8 mouse cellular contexts compared by ENCODE assay signal in the genomic region with DNA sequence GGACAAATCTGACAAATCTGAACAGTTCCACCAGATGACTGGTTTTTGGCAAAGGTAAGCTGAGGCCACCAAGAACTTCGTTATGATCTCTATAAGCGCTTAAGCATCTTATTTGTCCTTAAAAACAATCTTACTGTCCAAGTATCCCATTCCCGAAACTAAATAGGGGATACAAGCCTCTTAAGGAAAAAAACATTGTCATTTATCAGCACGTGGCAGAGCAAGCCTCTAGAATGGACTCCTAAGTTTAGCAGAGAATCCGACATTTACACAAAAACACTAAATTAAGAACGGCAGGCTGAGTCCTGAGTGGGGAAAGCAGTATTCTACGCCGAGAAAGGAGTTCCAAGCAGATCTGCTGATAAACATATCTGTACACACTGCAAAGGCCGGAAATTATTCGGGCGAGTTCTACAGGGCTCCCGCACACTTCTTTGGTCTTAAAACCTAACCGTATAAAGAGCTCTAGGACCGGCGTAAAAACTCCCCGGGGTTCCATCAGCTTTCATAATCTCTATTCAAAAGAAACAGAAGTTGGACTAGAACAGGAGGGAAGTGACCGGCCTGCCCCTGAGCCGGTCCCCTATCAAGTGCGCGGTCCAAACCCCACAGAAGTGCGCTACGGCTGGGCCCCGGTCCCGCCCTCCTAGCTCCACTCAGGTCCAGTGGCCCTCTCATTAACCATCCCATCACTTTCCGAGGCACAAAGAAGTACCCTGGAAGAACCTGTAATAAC. TPM values are rescaled to one million over a fixed set of nuclear protein-coding genes. Genes with fewer than 3 reads are reported as not detected.
A peak's percentile ranks its signal among the peaks of the same experiment; 100 is the strongest.
DNase-seq lines count a peak whose midpoint lies in the region; ATAC-seq and TF ChIP-seq lines count a peak whose summit lies in the region.

No protein-coding gene starts in this region.

- no peak for TF ChIP-seq CTCF in lung, adult 2 months (IDR thresholded peaks at IDR 0.05; ENCODE audit: insufficient read depth, low read length)
- TF ChIP-seq CTCF in stomach, postnatal 0 days (IDR thresholded peaks at IDR 0.05; ENCODE audit: low read depth), result no peak

- TF ChIP-seq EP300 in stomach, postnatal 0 days (optimal IDR thresholded peaks at IDR 0.05), result no peak

- peak overlapping the region; percentile 97 for H3K4me2 ChIP-seq in embryonic facial prominence, embryonic 11.5 days (ENCODE audit: low read depth, low read length)
- H3K4me2 ChIP-seq in stomach, postnatal 0 days (replicated peaks; ENCODE audit: low read depth), result peak overlapping the region; percentile 91

- no peak for TF ChIP-seq POLR2A in lung, adult 2 months (IDR thresholded peaks at IDR 0.05; ENCODE audit: borderline replicate concordance, extremely low read depth, low read depth, low read length)

- H3K9ac ChIP-seq in embryonic facial prominence, embryonic 11.5 days (replicated peaks; ENCODE audit: low read length), result peak overlapping the region; percentile 27
- peak overlapping the region; percentile 88 for H3K9ac ChIP-seq in stomach, postnatal 0 days (ENCODE audit: low read length)

- no peaks in the 10 kb centered on the region for H3K36me3 ChIP-seq in embryonic facial prominence, embryonic 11.5 days (replicated peaks; ENCODE audit: control insufficient read depth, insufficient read depth, low read depth, low read length)
- no peaks in the 10 kb centered on the region for H3K36me3 ChIP-seq in macrophage (ENCODE audit: inconsistent target)
- no peaks in the 10 kb centered on the region for H3K36me3 ChIP-seq in stomach, postnatal 0 days (ENCODE audit: control insufficient read depth, insufficient read depth, low read length)

- H3K79me2 ChIP-seq in macrophage (ENCODE audit: inconsistent target), result peaks cover 69% of the 10 kb centered on the region

- H3K9me3 ChIP-seq in embryonic facial prominence, embryonic 11.5 days (replicated peaks; ENCODE audit: control insufficient read depth, low read length), result no peaks in the 10 kb centered on the region
- no peaks in the 10 kb centered on the region for H3K9me3 ChIP-seq in stomach, postnatal 0 days (ENCODE audit: control insufficient read depth, low read length)

- peaks cover 16% of the 10 kb centered on the region; the same call in 1 of the 2 replicates for H3K27me3 ChIP-seq in embryonic facial prominence, embryonic 11.5 days (ENCODE audit: control insufficient read depth, insufficient read depth, low read length)
- H3K27me3 ChIP-seq in stomach, postnatal 0 days (ENCODE audit: control insufficient read depth, insufficient read depth, low read length), result no peaks in the 10 kb centered on the region

- ATAC-seq in embryonic facial prominence, embryonic 11.5 days (replicated peaks; ENCODE audit: insufficient number of reproducible peaks, low FRiP score, low TSS enrichment, low read depth), result no peak
- ATAC-seq in stomach, postnatal 0 days (ENCODE audit: low FRiP score, low TSS enrichment), result no peak

- peak; percentile 54 for DNase-seq in lung, adult 2 months
- no peak for DNase-seq in lung, postnatal 25 days (ENCODE audit: low spot score)
- DNase-seq in embryonic facial prominence, embryonic 11.5 days (ENCODE audit: low spot score), result no peak
- peak; percentile 76 for DNase-seq in induced T-regulatory cell, adult 2 months (ENCODE audit: low read depth)
- peak; percentile 36 for DNase-seq in stomach, postnatal 0 days (ENCODE audit: low spot score)
- no peak for DNase-seq in cerebellum, adult 9-11 months
- DNase-seq in left cerebral cortex, postnatal 36 days (ENCODE audit: low spot score in 2 of 2), result no peak

- peaks cover 26% of the 10 kb centered on the region for H3K4me1 ChIP-seq in lung, adult 2 months (ENCODE audit: control insufficient read depth, insufficient read depth, low read length)
- H3K4me1 ChIP-seq in embryonic facial prominence, embryonic 11.5 days (ENCODE audit: control insufficient read depth, insufficient read depth, low read length), result peaks cover 6% of the 10 kb centered on the region
- no peaks in the 10 kb centered on the region for H3K4me1 ChIP-seq in stomach, postnatal 0 days (replicated peaks; ENCODE audit: control insufficient read depth, insufficient read depth)

- intact Hi-C loops in left cerebral cortex, postnatal 36 days (cut with DNase I), result loop anchor here (5.0 kb wide), 1 partner anchor 99 kb away; no protein-coding TSS in a partner anchor

- 15% methylated on average over 25 of the region's 25 CpGs for WGBS in lung, adult 2 months
- WGBS in embryonic facial prominence, embryonic 11.5 days, result 16% methylated on average over 25 of the region's 25 CpGs
- 3% methylated on average over 25 of the region's 25 CpGs for WGBS in macrophage (ENCODE audit: missing documents)
- 27% methylated on average over 25 of the region's 25 CpGs for WGBS in stomach, postnatal 0 days

- H3K27ac ChIP-seq in embryonic facial prominence, embryonic 11.5 days (replicated peaks; ENCODE audit: low read depth, low read length), result no peak overlapping the region
- peak overlapping the region; percentile 91 for H3K27ac ChIP-seq in macrophage
- H3K27ac ChIP-seq in stomach, postnatal 0 days (replicated peaks), result peak overlapping the region; percentile 97

- H3K4me3 ChIP-seq in lung, adult 2 months (replicated peaks; ENCODE audit: extremely low read depth, low read depth, low read length), result peak overlapping the region; percentile 86
- H3K4me3 ChIP-seq in embryonic facial prominence, embryonic 11.5 days (ENCODE audit: low read depth, low read length), result peak overlapping the region; percentile 70; the same call in 1 of the 2 replicates
- peak overlapping the region; percentile 96 for H3K4me3 ChIP-seq in macrophage (ENCODE audit: inconsistent target)
- peak overlapping the region; percentile 91 for H3K4me3 ChIP-seq in stomach, postnatal 0 days (ENCODE audit: low read depth, low read length)

RNA-seq across cellular contexts. Expression of a gene that starts 2.9 kb away (rescaled TPM):
- 16.7 and 18.6 TPM in 2 replicates for polyA plus RNA-seq in lung, adult 2 months (2012; rRNA removed)
- 2.7 and 3.9 TPM in 2 replicates for polyA plus RNA-seq in embryonic facial prominence, embryonic 11.5 days (2014; fragmentation: Nextera tagmentation; extraction: Ambion mirVana)
- total RNA-seq in macrophage (2018; cell fraction: chromatin; rRNA removed), result 100 to 1,000 TPM in 9 of 26 experiments, 10 to 100 TPM in 17; 43.8 to 185 (median 90.5) TPM
- 100 to 1,000 TPM in 22 of 26 experiments, 10 to 100 TPM in 4; 85.2 to 192 (median 117) TPM for total RNA-seq in macrophage (2018; cell fraction: cytosol; rRNA removed)
- total RNA-seq in macrophage (2018; cell fraction: nucleus; rRNA removed), result 100 to 1,000 TPM in 25 of 26 experiments, 10 to 100 TPM in 1; 81.7 to 283 (median 169) TPM
- polyA plus RNA-seq in macrophage (2018), result 41.8 to 69.9 TPM (median 65.2 TPM) in 3 replicates
- polyA plus RNA-seq in stomach, postnatal 0 days (2015; fragmentation: Nextera tagmentation; extraction: Ambion mirVana), result 15.1 and 18.4 TPM in 2 replicates
- total RNA-seq in left cerebral cortex, postnatal 36 days (2021), result 10 to 100 TPM; 14.1 to 15.9 TPM

Comparison
In these comparisons a context has a peak if more than half of its experiments do, and no peak if none do; other contexts are left out.
1. DNase-seq: peak in lung, adult 2 months (single experiment), induced T-regulatory cell, adult 2 months (single experiment) and stomach, postnatal 0 days (single experiment); none in lung, postnatal 25 days (single experiment), embryonic facial prominence, embryonic 11.5 days (single experiment), cerebellum, adult 9-11 months (single experiment) and left cerebral cortex, postnatal 36 days (0 of 2).
2. Peak in every context shown above with its lines, with median percentiles within 50 percentile points of each other: H3K4me3 ChIP-seq.